Mouse (Mus musculus): ENCODE results near the gene Mdga1.

DNA sequence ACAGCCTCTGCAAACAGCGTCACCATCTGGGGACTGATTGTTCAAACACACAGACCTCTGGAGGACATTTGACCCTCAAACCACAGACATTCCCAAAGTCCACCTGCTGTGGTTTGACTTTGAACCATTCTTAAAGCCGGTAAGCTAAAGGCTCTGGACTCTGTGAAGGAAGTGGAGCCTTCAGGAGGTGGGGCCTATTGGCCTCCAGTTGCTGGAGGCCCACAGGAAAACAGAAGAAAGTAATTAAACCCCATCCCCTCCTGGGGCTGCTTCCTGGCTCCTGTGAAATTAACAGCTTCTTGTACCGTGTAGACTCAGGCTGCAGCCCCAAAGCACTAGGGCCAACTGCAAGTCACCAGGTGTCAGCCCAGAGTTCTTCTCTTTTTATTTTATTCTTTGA is 52.9 kb downstream of the Mdga1 start:
- TF ChIP-seq POLR2AphosphoS2 (IDR thresholded peaks at IDR 0.05; ENCODE audit: insufficient read length, low read depth) (no peak), TCF3 (IDR thresholded peaks at IDR 0.05; ENCODE audit: insufficient read length, low read depth) (no peak)
